Comparison of ENCODE assay signal across 14 mouse cellular contexts in genomic region chr6:85253275-85253674, GRCm38 (mm10).
A peak's percentile ranks its signal among the peaks of the same experiment; 100 is the strongest.
DNase-seq lines count a peak whose midpoint lies in the region; ATAC-seq and TF ChIP-seq lines count a peak whose summit lies in the region.
"Had no signal": no experiment of that assay in that cellular context is flagged by ENCODE, and none has a peak within 500 bp of the region (broad histone marks: within the 10 kb centered on the region; RNA-seq: fewer than 3 reads in every experiment).

No protein-coding gene starts in this region.

- no peak for DNase-seq in heart, embryonic 10.5 days (ENCODE audit: low spot score)
- no peak for DNase-seq in heart, postnatal 25 days (ENCODE audit: low spot score)
- DNase-seq in kidney, adult 11 months = no peak
- peak; percentile 20 for DNase-seq in 416B (ENCODE audit: low read depth)
- no peak for DNase-seq in brain, embryonic 14.5 days (ENCODE audit: low read depth)
- no peak for DNase-seq in cerebellum, adult 2 months
- no peak for DNase-seq in right cerebral cortex, adult 18-20 months
- DNase-seq: adrenal gland, postnatal 14 days; cerebellum, adult 11 months; gastrocnemius, postnatal 25 days; thymus, postnatal 14 days had no signal

- no peak overlapping the region for H3K4me2 ChIP-seq in kidney, embryonic 15.5 days
- H3K4me2 ChIP-seq: midbrain, embryonic 13.5 days; neural tube, embryonic 12.5 days had no signal

- H3K4me3 ChIP-seq in heart, embryonic 10.5 days = no peak overlapping the region
- no peak overlapping the region for H3K4me3 ChIP-seq in kidney, embryonic 15.5 days (replicated peaks)
- no peak overlapping the region for H3K4me3 ChIP-seq in cerebellum, adult 2 months (replicated peaks; ENCODE audit: insufficient read depth, low read depth, low read length)
- H3K4me3 ChIP-seq: midbrain, embryonic 13.5 days; neural tube, embryonic 12.5 days had no signal

- no peaks in the 10 kb centered on the region for H3K9me3 ChIP-seq in heart, embryonic 10.5 days
- no peaks in the 10 kb centered on the region for H3K9me3 ChIP-seq in kidney, embryonic 15.5 days (replicated peaks)
- H3K9me3 ChIP-seq: midbrain, embryonic 13.5 days; neural tube, embryonic 12.5 days had no signal

- H3K27ac ChIP-seq in heart, embryonic 10.5 days = peak overlapping the region; percentile 70; the same call in 1 of the 2 replicates
- peak overlapping the region; percentile 86 for H3K27ac ChIP-seq in kidney, embryonic 15.5 days
- no peak overlapping the region for H3K27ac ChIP-seq in cerebellum, adult 2 months (ENCODE audit: insufficient read depth, low read length)
- H3K27ac ChIP-seq: midbrain, embryonic 13.5 days; neural tube, embryonic 12.5 days had no signal

- TF ChIP-seq CTCF in brain, embryonic 14.5 days (IDR thresholded peaks at IDR 0.05; ENCODE audit: borderline replicate concordance, extremely low read depth, insufficient read depth, insufficient read length) = peak; percentile 29; the same call in 1 of the 2 replicates
- TF ChIP-seq CTCF in cerebellum, adult 2 months (IDR thresholded peaks at IDR 0.05; ENCODE audit: borderline replicate concordance, insufficient read depth, low read depth, low read length) = no peak

- ATAC-seq in kidney, embryonic 15.5 days (replicated peaks; ENCODE audit: low FRiP score) = no peak

- no peak overlapping the region for H3K9ac ChIP-seq in kidney, embryonic 15.5 days
- H3K9ac ChIP-seq: midbrain, embryonic 13.5 days; neural tube, embryonic 12.5 days had no signal

- 78% methylated on average over 3 of the region's 3 CpGs for WGBS in heart, embryonic 10.5 days
- WGBS in kidney, embryonic 15.5 days = 71% methylated on average over 3 of the region's 3 CpGs
- WGBS in cerebellum, adult 2 months = 80% methylated on average over 3 of the region's 3 CpGs

- H3K27me3 ChIP-seq in heart, embryonic 10.5 days (ENCODE audit: insufficient read depth, poor library complexity, severe bottlenecking) = no peaks in the 10 kb centered on the region
- no peaks in the 10 kb centered on the region for H3K27me3 ChIP-seq in kidney, embryonic 15.5 days
- no peaks in the 10 kb centered on the region for H3K27me3 ChIP-seq in cerebellum, adult 2 months (ENCODE audit: control insufficient read depth, insufficient read depth, low read length)
- H3K27me3 ChIP-seq: midbrain, embryonic 13.5 days; neural tube, embryonic 12.5 days had no signal

- no peak for TF ChIP-seq POLR2A in brain, embryonic 14.5 days (IDR thresholded peaks at IDR 0.05; ENCODE audit: borderline replicate concordance, extremely low read depth, insufficient read depth, insufficient read length, poor library complexity, severe bottlenecking)
- TF ChIP-seq POLR2A in cerebellum, adult 2 months (IDR thresholded peaks at IDR 0.05; ENCODE audit: borderline replicate concordance, insufficient read depth, low read length) = no peak

- no peaks in the 10 kb centered on the region for H3K36me3 ChIP-seq in heart, embryonic 10.5 days
- H3K36me3 ChIP-seq in kidney, embryonic 15.5 days = no peaks in the 10 kb centered on the region
- H3K36me3 ChIP-seq: midbrain, embryonic 13.5 days; neural tube, embryonic 12.5 days had no signal

- intact Hi-C loops in heart, postnatal 25 days (cut with DNase I) = no loop called here

- peaks cover 23% of the 10 kb centered on the region for H3K4me1 ChIP-seq in heart, embryonic 10.5 days
- H3K4me1 ChIP-seq in kidney, embryonic 15.5 days = peaks cover 26% of the 10 kb centered on the region
- 0 out of 2 replicates have a peak, but pooled peaks cover 3% of the 10 kb centered on the region for H3K4me1 ChIP-seq in cerebellum, adult 2 months (ENCODE audit: control insufficient read depth, insufficient read depth, low read length)
